Mouse (Mus musculus) midbrain, embryonic 14.5 days (tissue): ENCODE measurements around the gene Parm1. TPM values are rescaled to one million over a fixed set of nuclear protein-coding genes. Genes with fewer than 3 reads are reported as not detected.

Experiments used
- ATAC-seq: fragments of 200-750 bp; cut with Nextera tagmentation; 2 replicates; pipeline ENCODE4 v1.8.0; 2017; ENCODE audit warnings: moderate number of reproducible peaks, moderate library complexity; ENCODE audit not compliant: low FRiP score, low TSS enrichment
- DNase-seq: peaks from one replicate; pipeline ENCODE4 v3.0.0-alpha.2; 2015
- H3K27ac ChIP-seq: fragments of 300-500 bp; sonication (generic); replicated peaks from 2 replicates; pipeline ENCODE4 v1.5.1; 2014; ENCODE audit warnings: mild to moderate bottlenecking, low read depth, low read length, moderate library complexity
- H3K27me3 ChIP-seq: fragments of 300-500 bp; sonication (generic); 2 replicates; pipeline ENCODE4 v1.6.1; 2014; ENCODE audit warnings: low read length, control low read depth, mixed read lengths; ENCODE audit not compliant: control insufficient read depth, insufficient read depth
- H3K36me3 ChIP-seq: fragments of 300-500 bp; sonication (generic); 2 replicates; pipeline ENCODE4 v1.6.1; 2014; ENCODE audit warnings: low read length, control low read depth; ENCODE audit not compliant: control insufficient read depth, insufficient read depth
- H3K4me1 ChIP-seq: fragments of 300-500 bp; sonication (generic); 2 replicates; pipeline ENCODE4 v1.6.1; 2014; ENCODE audit warnings: mild to moderate bottlenecking, antibody characterized with exemption, low read length, control low read depth; ENCODE audit not compliant: control insufficient read depth, insufficient read depth
- H3K4me2 ChIP-seq: fragments of 300-500 bp; sonication (generic); 2 replicates; pipeline ENCODE4 v1.6.1; 2014; ENCODE audit warnings: mild to moderate bottlenecking, low read length, moderate library complexity
- H3K4me3 ChIP-seq: fragments of 300-500 bp; sonication (generic); replicated peaks from 2 replicates; pipeline ENCODE4 v1.5.1; 2014; ENCODE audit warnings: low read depth, low read length
- H3K9ac ChIP-seq: fragments of 300-500 bp; sonication (generic); replicated peaks from 2 replicates; pipeline ENCODE4 v1.6.1; 2014; ENCODE audit warnings: mild to moderate bottlenecking, low read length, moderate library complexity
- H3K9me3 ChIP-seq: fragments of 300-500 bp; sonication (generic); 2 replicates; pipeline ENCODE4 v1.6.1; 2016; ENCODE audit warnings: low read length, control low read depth, mixed read lengths; ENCODE audit not compliant: control insufficient read depth
- WGBS: fragments of 180-500 bp; shearing (Covaris S2); extraction: QIAGEN DNeasy Blood & Tissue Kit; methylation state at CpG from one replicate; pipeline ENCODE4 v1.1.7; 2014; 5-methylcytosine and 5-hydroxymethylcytosine counted together
- polyA plus RNA-seq: library from polyadenylated mRNA; unstranded; fragments of >200 nt; fragmentation: Nextera tagmentation; extraction: Ambion mirVana; gene quantifications from 2 replicates; pipeline ENCODE4 v1.2.1, GENCODE M21; 2014

The Parm1 gene
- polyA plus RNA-seq, 1 experiment from 2014 or later = 5.1 TPM

DNA sequence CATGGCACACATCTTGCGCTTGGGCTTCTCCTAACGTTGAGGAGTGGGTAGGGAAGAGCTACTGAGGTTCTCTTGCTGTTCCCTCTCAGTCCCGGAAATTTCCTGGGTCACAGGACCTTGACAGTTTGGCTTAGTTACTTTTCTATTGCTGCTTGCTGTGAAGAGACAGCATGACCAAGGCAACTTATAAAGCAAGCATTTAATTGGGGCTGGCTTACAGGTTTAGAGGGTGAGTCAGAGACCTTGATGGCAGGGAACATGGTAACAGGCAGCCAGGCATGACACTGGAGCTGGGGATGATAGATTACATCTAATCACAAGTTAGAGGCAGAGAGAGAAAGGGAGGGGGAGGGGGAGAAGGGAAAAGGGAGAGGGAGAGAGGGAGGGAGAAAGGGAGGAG, 44.0 kb downstream of the Parm1 start:
- no peak for DNase-seq
- H3K9me3 ChIP-seq = no peaks in the 10 kb centered on the region
- no peak overlapping the region for H3K4me3 ChIP-seq

DNA sequence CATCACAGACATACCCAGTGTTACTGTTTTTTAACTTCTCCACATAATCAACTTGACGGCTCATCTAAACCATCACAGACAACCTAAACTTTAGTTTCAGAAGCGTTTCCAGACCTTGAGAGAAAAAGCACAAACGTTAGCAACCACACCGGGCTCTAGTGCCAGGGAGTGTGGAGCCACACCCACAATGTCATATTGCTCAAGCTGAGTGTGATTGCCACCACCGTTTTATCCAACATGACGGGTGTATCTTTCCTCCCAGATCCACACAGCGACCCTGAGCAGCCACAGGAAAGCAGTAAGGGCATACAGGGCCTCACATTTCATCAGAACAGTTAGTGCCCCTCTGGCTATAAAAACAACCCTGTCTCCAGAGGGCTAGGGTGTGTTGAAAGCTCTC, 45.1 kb downstream of the Parm1 start:
- WGBS = 79% methylated on average over 7 of the region's 7 CpGs
- Histone ChIP-seq H3K4me3 (no peak overlapping the region), H3K9ac (no peak overlapping the region), H3K4me1 (no peaks in the 10 kb centered on the region), H3K27me3 (no peaks in the 10 kb centered on the region), H3K4me2 (no peak overlapping the region), H3K36me3 (no peaks in the 10 kb centered on the region), H3K27ac (no peak overlapping the region), H3K9me3 (no peaks in the 10 kb centered on the region)
- ATAC-seq = no peak
- DNase-seq = no peak

More for the DNA sequence above, 44.0 kb downstream of the Parm1 start:
- no peak overlapping the region for H3K27ac ChIP-seq
- no peaks in the 10 kb centered on the region for H3K36me3 ChIP-seq
- H3K4me2 ChIP-seq = no peak overlapping the region
- no peak overlapping the region for H3K9ac ChIP-seq
- H3K27me3 ChIP-seq = no peaks in the 10 kb centered on the region
- ATAC-seq = no peak
- WGBS = 84% methylated on average over 3 of the region's 3 CpGs
- no peaks in the 10 kb centered on the region for H3K4me1 ChIP-seq

DNA sequence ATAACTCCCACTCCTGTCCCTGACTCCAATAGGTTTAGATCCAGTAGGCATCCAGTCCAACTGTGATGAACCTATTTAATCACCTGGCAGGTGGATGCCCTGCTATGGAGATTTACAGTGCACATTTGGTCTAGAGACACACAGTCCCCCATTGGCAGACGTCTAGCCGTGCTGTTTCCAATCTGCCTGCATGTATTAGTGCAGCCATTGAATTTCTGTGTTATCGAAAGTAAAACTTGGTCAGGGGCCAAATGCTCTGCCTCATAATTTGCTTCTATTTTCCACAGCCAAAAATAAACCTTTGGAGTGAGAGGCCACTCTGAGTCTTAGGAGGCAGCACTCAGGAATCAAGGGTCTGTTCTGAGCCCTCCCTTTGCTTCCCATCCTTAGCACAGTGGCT, 46.6 kb downstream of the Parm1 start:
- no peak overlapping the region for H3K4me2 ChIP-seq
- no peaks in the 10 kb centered on the region for H3K4me1 ChIP-seq
- no peaks in the 10 kb centered on the region for H3K36me3 ChIP-seq
- no peak for DNase-seq
- no peaks in the 10 kb centered on the region for H3K9me3 ChIP-seq
- H3K27me3 ChIP-seq = no peaks in the 10 kb centered on the region
- WGBS = 85% methylated on average over 3 of the region's 3 CpGs
- ATAC-seq = no peak
- no peak overlapping the region for H3K9ac ChIP-seq
- H3K4me3 ChIP-seq = no peak overlapping the region
- H3K27ac ChIP-seq = no peak overlapping the region

DNA sequence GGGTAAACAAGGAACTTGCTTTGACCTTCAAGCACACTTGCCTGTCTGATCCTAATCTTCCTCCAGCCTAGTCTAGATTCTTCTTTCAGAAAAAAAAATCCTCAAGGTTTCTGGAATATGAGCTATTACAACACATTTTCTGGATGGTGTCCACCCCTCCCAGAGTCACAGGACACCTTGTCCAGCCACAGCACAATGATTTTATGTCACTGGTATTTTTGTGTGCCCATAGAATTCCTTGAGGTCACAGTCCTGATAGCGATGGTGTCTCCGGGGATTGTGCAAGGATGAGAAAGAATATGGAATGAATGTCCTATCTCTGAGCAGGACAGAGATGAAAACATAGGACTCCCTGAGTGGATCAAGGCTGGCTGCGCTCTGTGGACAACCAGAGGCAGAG, 48.0 kb downstream of the Parm1 start:
- ATAC-seq (no peak), DNase-seq (no peak)
- Histone ChIP-seq H3K36me3 (no peaks in the 10 kb centered on the region), H3K4me2 (no peak overlapping the region), H3K9me3 (no peaks in the 10 kb centered on the region), H3K4me3 (no peak overlapping the region), H3K27ac (no peak overlapping the region), H3K27me3 (no peaks in the 10 kb centered on the region), H3K4me1 (no peaks in the 10 kb centered on the region), H3K9ac (no peak overlapping the region)
- 94% methylated on average over 3 of the region's 3 CpGs for WGBS

DNA sequence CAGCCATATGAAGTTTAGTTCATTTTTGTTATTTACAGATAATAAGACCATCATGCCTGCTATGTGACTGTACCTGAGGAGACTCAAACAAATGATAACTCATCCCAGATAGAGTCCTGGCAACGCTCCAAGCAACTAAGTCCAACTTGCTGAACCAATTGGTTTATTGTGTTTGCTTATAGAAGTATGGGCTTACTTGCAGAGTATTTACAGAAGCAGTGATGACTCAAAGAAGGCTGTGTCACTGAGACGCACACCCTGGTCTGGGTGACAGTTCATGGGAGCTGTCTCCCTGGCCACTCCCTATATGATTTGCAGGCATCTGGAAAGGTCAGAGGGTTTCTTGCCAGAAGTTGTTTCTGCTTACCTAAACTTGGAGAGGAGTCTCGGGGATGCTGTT, 49.2 kb downstream of the Parm1 start:
- H3K4me2 ChIP-seq = no peak overlapping the region
- no peaks in the 10 kb centered on the region for H3K4me1 ChIP-seq
- no peak overlapping the region for H3K4me3 ChIP-seq
- no peak overlapping the region for H3K27ac ChIP-seq
- DNase-seq (no peak), ATAC-seq (no peak)
- no peaks in the 10 kb centered on the region for H3K36me3 ChIP-seq
- WGBS = 83% methylated on average over 3 of the region's 3 CpGs
- no peaks in the 10 kb centered on the region for H3K27me3 ChIP-seq
- H3K9ac ChIP-seq = no peak overlapping the region
- H3K9me3 ChIP-seq = no peaks in the 10 kb centered on the region

DNA sequence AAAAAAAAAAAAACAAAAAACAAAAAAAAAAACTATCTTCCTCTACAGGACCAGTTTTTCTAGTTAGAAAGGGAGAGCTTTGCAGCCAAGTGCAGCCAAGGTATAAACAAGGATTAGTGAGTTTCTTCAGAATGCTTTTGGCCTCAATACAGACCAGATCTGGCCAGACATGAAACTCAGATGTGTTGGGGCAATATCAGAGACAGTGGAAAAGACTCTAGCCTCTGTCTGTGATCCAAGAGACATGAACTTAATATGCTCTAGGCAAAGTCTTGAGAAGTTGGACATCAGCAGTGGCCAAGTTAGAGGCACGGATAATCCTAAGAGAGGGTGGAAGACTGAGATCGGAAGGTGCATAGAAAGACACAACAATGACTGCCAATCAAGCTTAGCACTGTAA, 56.8 kb downstream of the Parm1 start:
- Histone ChIP-seq H3K4me2 (no peak overlapping the region), H3K27ac (no peak overlapping the region), H3K9me3 (no peaks in the 10 kb centered on the region), H3K4me1 (no peaks in the 10 kb centered on the region), H3K27me3 (no peaks in the 10 kb centered on the region), H3K4me3 (no peak overlapping the region), H3K9ac (no peak overlapping the region), H3K36me3 (no peaks in the 10 kb centered on the region)
- ATAC-seq (no peak), DNase-seq (no peak)
- 46% methylated on average over 2 of the region's 2 CpGs for WGBS

DNA sequence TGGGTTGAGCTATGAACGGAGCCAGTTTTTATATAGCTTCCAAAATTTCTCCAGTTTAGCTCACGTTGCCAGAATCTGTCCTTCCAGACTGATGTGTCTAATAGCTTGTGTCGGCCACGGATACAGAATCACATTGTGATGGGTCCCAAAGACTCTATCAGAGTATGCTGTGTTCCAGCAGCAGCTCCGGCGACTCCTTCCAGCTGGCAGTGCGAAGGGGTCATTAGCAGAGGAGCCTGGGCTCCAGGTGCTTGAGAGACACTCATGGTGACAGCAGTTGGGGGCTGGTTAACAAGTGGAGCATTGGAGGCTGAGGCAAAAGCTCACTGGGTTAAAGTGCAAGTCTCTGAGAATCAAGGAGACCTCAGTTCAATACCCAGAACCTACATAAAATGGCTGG, 61.5 kb downstream of the Parm1 start:
- DNase-seq = no peak
- Histone ChIP-seq H3K27ac (no peak overlapping the region), H3K4me1 (no peaks in the 10 kb centered on the region), H3K4me2 (no peak overlapping the region), H3K36me3 (no peaks in the 10 kb centered on the region), H3K27me3 (no peaks in the 10 kb centered on the region), H3K9ac (no peak overlapping the region), H3K9me3 (no peaks in the 10 kb centered on the region), H3K4me3 (no peak overlapping the region)
- ATAC-seq = no peak
- WGBS = 83% methylated on average over 7 of the region's 7 CpGs

DNA sequence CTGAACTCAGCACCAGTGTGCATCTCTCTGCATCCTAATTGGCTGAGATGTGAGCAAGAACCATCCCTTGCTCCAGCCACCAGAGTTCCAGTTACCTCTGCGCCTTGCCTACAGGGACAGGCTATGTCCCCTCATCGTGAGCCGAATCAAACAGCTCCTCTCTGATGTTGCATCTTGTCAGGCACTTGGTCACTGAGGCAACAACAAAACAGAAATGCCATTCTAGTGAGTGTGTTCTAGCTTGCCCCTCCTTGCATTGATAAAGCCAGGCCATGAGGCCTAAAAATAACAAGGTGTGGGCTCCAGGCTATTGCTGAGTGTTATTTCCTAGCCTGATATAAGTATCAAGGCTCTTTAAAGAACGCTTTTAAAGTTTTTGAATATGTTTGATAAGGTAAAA, 64.4 kb downstream of the Parm1 start:
- Histone ChIP-seq H3K9me3 (no peaks in the 10 kb centered on the region), H3K9ac (no peak overlapping the region), H3K36me3 (no peaks in the 10 kb centered on the region), H3K4me2 (no peak overlapping the region), H3K4me3 (no peak overlapping the region), H3K27me3 (no peaks in the 10 kb centered on the region), H3K27ac (no peak overlapping the region), H3K4me1 (no peaks in the 10 kb centered on the region)
- DNase-seq (no peak), ATAC-seq (no peak)
- 91% methylated on average over 4 of the region's 4 CpGs for WGBS

DNA sequence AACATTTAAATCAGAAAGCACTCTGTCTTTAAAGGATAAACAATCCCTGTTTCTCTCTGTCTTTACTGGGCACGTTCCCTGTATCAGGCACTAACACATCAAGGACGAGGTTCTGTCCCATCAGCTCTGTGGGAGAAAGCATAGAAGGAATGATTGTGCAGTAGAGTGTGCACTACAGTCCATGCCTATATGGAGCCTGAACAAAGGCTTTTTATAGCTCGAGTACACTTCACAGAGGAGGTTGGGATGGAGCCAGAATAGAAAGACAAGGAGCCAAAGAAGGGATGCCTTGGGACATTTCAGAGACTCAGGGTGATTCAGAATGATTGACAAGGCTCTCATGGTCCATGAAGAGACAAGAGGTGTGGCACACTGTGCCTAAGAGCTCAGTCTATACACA, 68.8 kb downstream of the Parm1 start:
- 46% methylated on average over 3 of the region's 3 CpGs for WGBS
- Histone ChIP-seq H3K9me3 (no peaks in the 10 kb centered on the region), H3K9ac (no peak overlapping the region), H3K27me3 (no peaks in the 10 kb centered on the region), H3K36me3 (no peaks in the 10 kb centered on the region), H3K27ac (no peak overlapping the region), H3K4me3 (no peak overlapping the region), H3K4me1 (no peaks in the 10 kb centered on the region), H3K4me2 (no peak overlapping the region)
- ATAC-seq = no peak
- DNase-seq = no peak
